Mouse (Mus musculus) v-Abl transformed pro-B cells (cell line): ENCODE measurements at regions not wholly inside any gene's neighbourhood (a gene's known extent, or its start where the extent isn't known, plus 50 kb on each side); places are given as distances from the start of the nearest gene placed in this dataset.

ENCODE experiments used
- in situ Hi-C, 2 experiments: fragments of 400-800 bp; cut with MboI; formaldehyde crosslinking; loops; one replicate each; pipeline ENCODE4 v1.15.1; 2025; ENCODE audit not compliant: unreplicated experiment in 2 of 2

- in situ Hi-C loops: loop anchor here in 1 of 2 experiments (5.0 to 25.0 kb wide), 2 partner anchors 186 to 286 kb away; no protein-coding TSS in a partner anchor
Measured at GRCm38 (mm10) chr17:52448701-52449100, 153.8 kb upstream of the Kcnh8 start.

GRCm38 (mm10) chr17:52459303-52459996, 143.1 kb upstream of the Kcnh8 start:
- in situ Hi-C loops: loop anchor here (10.0 to 25.0 kb wide), 6 partner anchors 495 to 1465 kb away; partner anchors contain the start of gene Satb1 (in 1 of the 2)

GRCm38 (mm10) chr17:52459997-52460387, 142.5 kb upstream of the Kcnh8 start:
- in situ Hi-C loops: loop anchor here (5.0 to 25.0 kb wide), 14 partner anchors 278 to 1643 kb away; partner anchors contain the start of gene Satb1 (in 1 of the 2)

- in situ Hi-C loops: loop anchor here (5.0 to 25.0 kb wide), 9 partner anchors 279 to 1644 kb away; no protein-coding TSS in a partner anchor
Measured at GRCm38 (mm10) chr17:52461264-52461663, 141.2 kb upstream of the Kcnh8 start.

GRCm38 (mm10) chr17:52461709-52462141, 140.8 kb upstream of the Kcnh8 start:
- in situ Hi-C loops: loop anchor here (5.0 to 25.0 kb wide), 9 partner anchors 279 to 1644 kb away; no protein-coding TSS in a partner anchor

GRCm38 (mm10) chr17:52462361-52462760, 140.1 kb upstream of the Kcnh8 start:
- in situ Hi-C loops: loop anchor here (5.0 to 25.0 kb wide), 9 partner anchors 280 to 1645 kb away; no protein-coding TSS in a partner anchor

- in situ Hi-C loops: loop anchor here (10.0 to 25.0 kb wide), 4 partner anchors 654 to 1494 kb away; no protein-coding TSS in a partner anchor
Measured at GRCm38 (mm10) chr17:52468464-52468863, 134.0 kb upstream of the Kcnh8 start.

- in situ Hi-C loops: no loop called here
Measured at GRCm38 (mm10) chr17:52479327-52480086, 123.0 kb upstream of the Kcnh8 start.

- in situ Hi-C loops: no loop called here
Measured at GRCm38 (mm10) chr17:52480087-52480638, 122.3 kb upstream of the Kcnh8 start.

GRCm38 (mm10) chr17:52506760-52507159, 95.7 kb upstream of the Kcnh8 start:
- in situ Hi-C loops: no loop called here

GRCm38 (mm10) chr17:52530260-52530659, 72.2 kb upstream of the Kcnh8 start:
- in situ Hi-C loops: no loop called here
